29 mouse cellular contexts compared by ENCODE assay signal in the genomic region with DNA sequence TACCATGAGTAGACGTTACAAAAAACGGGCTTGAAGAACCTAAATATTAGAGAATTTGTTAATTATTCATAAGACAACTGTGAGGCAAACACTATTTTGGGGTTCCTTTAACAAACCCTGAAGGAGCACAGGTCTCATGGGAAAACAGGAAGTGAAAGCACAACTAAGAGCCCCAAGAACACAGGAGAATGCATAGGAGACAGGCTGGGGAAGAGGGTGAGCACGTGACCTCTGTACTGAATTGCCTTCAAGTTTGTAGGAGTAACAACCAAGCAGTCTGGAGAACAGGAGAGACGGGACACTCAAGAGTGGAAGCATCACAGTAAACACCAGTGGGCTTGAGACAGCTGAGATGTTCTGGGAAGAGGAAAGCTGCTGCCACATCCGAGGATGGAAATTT. TPM values are rescaled to one million over a fixed set of nuclear protein-coding genes. Genes with fewer than 3 reads are reported as not detected.
DNase-seq lines count a peak whose midpoint lies in the region; ATAC-seq and TF ChIP-seq lines count a peak whose summit lies in the region.
"Had no signal": no experiment of that assay in that cellular context is flagged by ENCODE, and none has a peak within 500 bp of the region (broad histone marks: within the 10 kb centered on the region; RNA-seq: fewer than 3 reads in every experiment).

No protein-coding gene starts in this region.

- peak; percentile 59 for DNase-seq in heart, embryonic 10.5 days (ENCODE audit: low spot score)
- DNase-seq in MEL (ENCODE audit: low read depth, low spot score): peak; percentile 4
- no peak for DNase-seq in stomach, postnatal 0 days (ENCODE audit: low spot score)
- no peak for DNase-seq in kidney, adult 9 months
- DNase-seq in left cerebral cortex, postnatal 25 days (ENCODE audit: low spot score in 2 of 2): no peak
- DNase-seq: adrenal gland, adult 2 months; adrenal gland, postnatal 14 days; cerebellum, adult 11 months; cerebellum, adult 2 months; cerebellum, adult 9-11 months; cerebellum, postnatal 25 days; embryo, embryonic 11 days; gastrocnemius, postnatal 10 days; gastrocnemius, postnatal 36 days; heart, adult 18-20 months; heart, postnatal 14 days; heart, postnatal 4 days had no signal

- no peak overlapping the region for H3K27ac ChIP-seq in heart, embryonic 10.5 days
- H3K27ac ChIP-seq in heart, embryonic 12.5 days (ENCODE audit: poor library complexity, severe bottlenecking): no peak overlapping the region
- no peak overlapping the region for H3K27ac ChIP-seq in MEL (ENCODE audit: control insufficient read depth, low read depth, low read length)
- no peak overlapping the region for H3K27ac ChIP-seq in stomach, postnatal 0 days (replicated peaks)
- H3K27ac ChIP-seq: embryonic facial prominence, embryonic 10.5 days; embryonic facial prominence, embryonic 13.5 days; forebrain, embryonic 12.5 days; forebrain, embryonic 15.5 days; heart, embryonic 13.5 days; hindbrain, embryonic 14.5 days had no signal

- intact Hi-C loops in left cerebral cortex, postnatal 25 days (cut with DNase I): no loop called here

- ATAC-seq in heart, embryonic 12.5 days (ENCODE audit: insufficient number of reproducible peaks, low FRiP score): no peak
- peak; percentile 60 for ATAC-seq in megakaryocyte, adult 5-6 weeks (ENCODE audit: poor library complexity, severe bottlenecking)
- ATAC-seq in stomach, postnatal 0 days (ENCODE audit: low FRiP score, low TSS enrichment): no peak
- ATAC-seq: forebrain, embryonic 15.5 days; intestine, postnatal 0 days had no signal

- H3K79me2 ChIP-seq in MEL (ENCODE audit: control insufficient read depth, insufficient read depth, low read length, poor library complexity): no peaks in the 10 kb centered on the region
- no peaks in the 10 kb centered on the region for H3K79me2 ChIP-seq in myocyte (ENCODE audit: control insufficient read depth, insufficient read depth)

- TF ChIP-seq RAD21 in MEL (IDR thresholded peaks at IDR 0.05; ENCODE audit: low read depth, low read length): no peak

- TF ChIP-seq POLR2A in MEL (IDR thresholded peaks at IDR 0.05; ENCODE audit: control insufficient read depth in 1 of 2, insufficient read depth in 1 of 2, low read depth in 1 of 2, low read length in 2 of 2, poor library complexity in 1 of 2): no peak
- TF ChIP-seq POLR2A in myocyte (IDR thresholded peaks at IDR 0.05; ENCODE audit: insufficient read length, low read depth): no peak

- H3K27me3 ChIP-seq in heart, embryonic 10.5 days (ENCODE audit: insufficient read depth, poor library complexity, severe bottlenecking): no peaks in the 10 kb centered on the region
- H3K27me3 ChIP-seq in heart, embryonic 12.5 days (replicated peaks): no peaks in the 10 kb centered on the region
- H3K27me3 ChIP-seq in MEL (ENCODE audit: control insufficient read depth in 1 of 2, insufficient read depth in 2 of 2, low read length in 2 of 2) (peaks cover 2% of the 10 kb centered on the region in 2 experiments; a peak in 3 of 4 replicates), myocyte (ENCODE audit: control insufficient read depth, insufficient read depth, insufficient read length) (peaks cover 5% of the 10 kb centered on the region)
- no peaks in the 10 kb centered on the region for H3K27me3 ChIP-seq in stomach, postnatal 0 days (ENCODE audit: control insufficient read depth, insufficient read depth, low read length)
- H3K27me3 ChIP-seq: embryonic facial prominence, embryonic 13.5 days; forebrain, embryonic 12.5 days; forebrain, embryonic 15.5 days; heart, embryonic 13.5 days had no signal

- no peaks in the 10 kb centered on the region for H3K4me1 ChIP-seq in heart, embryonic 10.5 days
- no peaks in the 10 kb centered on the region for H3K4me1 ChIP-seq in heart, embryonic 12.5 days (replicated peaks)
- H3K4me1 ChIP-seq in MEL (ENCODE audit: control insufficient read depth in 1 of 2, insufficient read depth in 2 of 2, low read length in 2 of 2): 0 out of 4 replicates have a peak, but pooled peaks cover 0 to 2% of the 10 kb centered on the region in 2 experiments
- H3K4me1 ChIP-seq in stomach, postnatal 0 days (replicated peaks; ENCODE audit: control insufficient read depth, insufficient read depth): no peaks in the 10 kb centered on the region
- H3K4me1 ChIP-seq: embryonic facial prominence, embryonic 10.5 days; embryonic facial prominence, embryonic 13.5 days; forebrain, embryonic 15.5 days; heart, embryonic 13.5 days had no signal

- H3K4me3 ChIP-seq in heart, embryonic 10.5 days: no peak overlapping the region
- H3K4me3 ChIP-seq in heart, embryonic 12.5 days: no peak overlapping the region
- H3K4me3 ChIP-seq in MEL (ENCODE audit: control insufficient read depth in 1 of 2, insufficient read depth in 1 of 2, low read depth in 2 of 2, low read length in 2 of 2): no peak overlapping the region
- H3K4me3 ChIP-seq in myocyte: no peak overlapping the region
- no peak overlapping the region for H3K4me3 ChIP-seq in stomach, postnatal 0 days (ENCODE audit: low read depth, low read length)
- H3K4me3 ChIP-seq: embryonic facial prominence, embryonic 10.5 days; embryonic facial prominence, embryonic 13.5 days; erythroblast, embryonic 14.5 days; forebrain, embryonic 12.5 days; forebrain, embryonic 15.5 days; heart, embryonic 13.5 days had no signal

- H3ac ChIP-seq in myocyte (ENCODE audit: control insufficient read depth, insufficient read length): no peak overlapping the region

- H3K36me3 ChIP-seq in heart, embryonic 10.5 days: no peaks in the 10 kb centered on the region
- peaks cover 3% of the 10 kb centered on the region; the same call in 1 of the 2 replicates for H3K36me3 ChIP-seq in heart, embryonic 12.5 days
- H3K36me3 ChIP-seq in MEL (ENCODE audit: control insufficient read depth in 1 of 2, insufficient read depth in 2 of 2, low read length in 2 of 2) (no peaks in the 10 kb centered on the region), myocyte (ENCODE audit: control insufficient read depth, insufficient read depth) (no peaks in the 10 kb centered on the region)
- no peaks in the 10 kb centered on the region for H3K36me3 ChIP-seq in stomach, postnatal 0 days (ENCODE audit: control insufficient read depth, insufficient read depth, low read length)
- H3K36me3 ChIP-seq: embryonic facial prominence, embryonic 10.5 days; embryonic facial prominence, embryonic 13.5 days; forebrain, embryonic 12.5 days; forebrain, embryonic 15.5 days; G1E had no signal

- no peak overlapping the region for H3K4me2 ChIP-seq in heart, embryonic 12.5 days
- H3K4me2 ChIP-seq in myocyte (ENCODE audit: low read depth): no peak overlapping the region
- H3K4me2 ChIP-seq in stomach, postnatal 0 days (replicated peaks; ENCODE audit: low read depth): no peak overlapping the region
- H3K4me2 ChIP-seq: embryonic facial prominence, embryonic 13.5 days; forebrain, embryonic 12.5 days; forebrain, embryonic 15.5 days; heart, embryonic 13.5 days; hindbrain, embryonic 14.5 days had no signal

- no peak for TF ChIP-seq EP300 in MEL (IDR thresholded peaks at IDR 0.05; ENCODE audit: low read depth in 1 of 2, low read length in 2 of 2)
- TF ChIP-seq EP300 in stomach, postnatal 0 days (optimal IDR thresholded peaks at IDR 0.05): no peak

- H3K9ac ChIP-seq in heart, embryonic 12.5 days: no peak overlapping the region
- no peak overlapping the region for H3K9ac ChIP-seq in MEL (ENCODE audit: control insufficient read depth, low read depth, low read length, poor library complexity, severe bottlenecking)
- no peak overlapping the region for H3K9ac ChIP-seq in stomach, postnatal 0 days (ENCODE audit: low read length)
- H3K9ac ChIP-seq: embryonic facial prominence, embryonic 13.5 days; forebrain, embryonic 12.5 days; forebrain, embryonic 15.5 days; heart, embryonic 13.5 days; hindbrain, embryonic 14.5 days had no signal

- 79% methylated on average over 5 of the region's 5 CpGs for WGBS in heart, embryonic 10.5 days
- WGBS in heart, embryonic 12.5 days: 74% methylated on average over 5 of the region's 5 CpGs
- 83% methylated on average over 5 of the region's 5 CpGs for WGBS in stomach, postnatal 0 days

- no peaks in the 10 kb centered on the region for H3K9me3 ChIP-seq in heart, embryonic 10.5 days
- H3K9me3 ChIP-seq in heart, embryonic 12.5 days (replicated peaks): peaks cover 4% of the 10 kb centered on the region
- H3K9me3 ChIP-seq in MEL (replicated peaks; ENCODE audit: insufficient read depth, low read length): no peaks in the 10 kb centered on the region
- no peaks in the 10 kb centered on the region for H3K9me3 ChIP-seq in stomach, postnatal 0 days (ENCODE audit: control insufficient read depth, low read length)
- H3K9me3 ChIP-seq: embryonic facial prominence, embryonic 10.5 days; embryonic facial prominence, embryonic 13.5 days; forebrain, embryonic 12.5 days; forebrain, embryonic 15.5 days; G1E had no signal

- TF ChIP-seq CTCF in MEL (IDR thresholded peaks at IDR 0.05 in 2 of 3, conservative IDR thresholded peaks at IDR 0.05 in 1 of 3; ENCODE audit: control insufficient read depth in 1 of 3, insufficient read depth in 1 of 3, low read depth in 2 of 3, low read length in 3 of 3, poor library complexity in 1 of 3, severe bottlenecking in 1 of 3): no peak
- no peak for TF ChIP-seq CTCF in stomach, postnatal 0 days (IDR thresholded peaks at IDR 0.05; ENCODE audit: low read depth)

TF ChIP-seq in myocyte, 11 proteins besides CTCF, POLR2A, EP300 and RAD21 (continues in another document):
- peak; percentile 54 for TF ChIP-seq USF1 (IDR thresholded peaks at IDR 0.05; ENCODE audit: low read depth)

RNA-seq across cellular contexts. Expression of a gene that starts 8.2 kb away (rescaled TPM):
- polyA plus RNA-seq in heart, embryonic 10.5 days (2016; fragmentation: Nextera tagmentation; extraction: Ambion mirVana): 0.87 and 0.90 TPM in 2 replicates
- 1.1 and 1.2 TPM in 2 replicates for polyA plus RNA-seq in heart, embryonic 12.5 days (2016; fragmentation: Nextera tagmentation; extraction: Ambion mirVana)
- not detected in 2 replicates for total RNA-seq in MEL (2012; rRNA removed)
- polyA plus RNA-seq in MEL (2012; ENCODE audit: insufficient read depth in 1 of 2, insufficient read length in 2 of 2, low read depth in 1 of 2, low replicate concordance in 2 of 2, missing spikeins in 1 of 2) (under 1 TPM in 1 of 2 experiments, not detected in 1; 0.28 TPM), myocyte (2012; fragmentation: generic; extraction: Trizol) (not detected)
- total RNA-seq in megakaryocyte, adult 5-6 weeks (2015): 0.18 and 1.2 TPM in 2 replicates
- 0.62 and 0.69 TPM in 2 replicates for total RNA-seq in megakaryocyte, adult 5-6 weeks (2017)
- polyA plus RNA-seq in stomach, postnatal 0 days (2015; fragmentation: Nextera tagmentation; extraction: Ambion mirVana): 0.24 and 0.31 TPM in 2 replicates
- under 1 TPM; 0.18 to 0.76 TPM for total RNA-seq in left cerebral cortex, postnatal 25 days (2021)
- total RNA-seq: gastrocnemius, postnatal 10 days; heart, adult 18-20 months; heart, postnatal 14 days had no signal
- polyA plus RNA-seq: erythroblast, embryonic 14.5 days; G1E had no signal

RNA-seq across cellular contexts. Expression of a gene that starts 16.4 kb away (rescaled TPM):
- 11.4 and 11.6 TPM in 2 replicates for polyA plus RNA-seq in heart, embryonic 10.5 days (2016; fragmentation: Nextera tagmentation; extraction: Ambion mirVana)
- polyA plus RNA-seq in heart, embryonic 12.5 days (2016; fragmentation: Nextera tagmentation; extraction: Ambion mirVana): 19.7 and 22.2 TPM in 2 replicates
- total RNA-seq in MEL (2012; rRNA removed): not detected in 2 replicates
- polyA plus RNA-seq in MEL (2012; ENCODE audit: insufficient read depth in 1 of 2, insufficient read length in 2 of 2, low read depth in 1 of 2, low replicate concordance in 2 of 2, missing spikeins in 1 of 2) (not detected), myocyte (2012; fragmentation: generic; extraction: Trizol) (7.1 TPM)
- not detected in 2 replicates for total RNA-seq in megakaryocyte, adult 5-6 weeks (2015)
- not detected in 2 replicates for total RNA-seq in megakaryocyte, adult 5-6 weeks (2017)
- polyA plus RNA-seq in stomach, postnatal 0 days (2015; fragmentation: Nextera tagmentation; extraction: Ambion mirVana): 11.4 and 15.0 TPM in 2 replicates
- 1 to 10 TPM; 4.4 to 4.9 TPM for total RNA-seq in left cerebral cortex, postnatal 25 days (2021)
- polyA plus RNA-seq: G1E had no signal

Comparison
In these comparisons a context has a peak if more than half of its experiments do, and no peak if none do; other contexts are left out.
1. DNase-seq: peak in heart, embryonic 10.5 days (single experiment) and MEL (single experiment); none in stomach, postnatal 0 days (single experiment), kidney, adult 9 months (single experiment) and left cerebral cortex, postnatal 25 days (0 of 2).